Mouse (Mus musculus): ENCODE measurements around the gene Incenp.
A peak's percentile ranks its signal among the peaks of the same experiment; 100 is the strongest.
"Not testable (repeated sequence)": the region's sequence is repeated elsewhere in the genome, so short reads cannot be mapped to it uniquely, and the experiment has no call there.

Gene Incenp

GRCm38 (mm10) chr19:9899072-9899779 lies at the start of gene Incenp:
Incenp (minus strand) TSS chr19:9899551.
- DNase-seq (ENCODE audit: low read depth, low spot score) = peak; percentile 97

GRCm38 (mm10) chr19:9946986-9947385 lies 47.6 kb upstream of the Incenp start:
- DNase-seq (ENCODE audit: low read depth, low spot score) = no peak

GRCm38 (mm10) chr19:9945800-9946564 lies 46.6 kb upstream of the Incenp start:
- no peak for DNase-seq (ENCODE audit: low read depth, low spot score)

GRCm38 (mm10) chr19:9942539-9943533 lies 43.5 kb upstream of the Incenp start:
- no peak for DNase-seq (ENCODE audit: low read depth, low spot score)

- DNase-seq (ENCODE audit: low read depth, low spot score) = no peak
These were observed 42.5 kb upstream of the Incenp start for GRCm38 (mm10) chr19:9941809-9942208.

GRCm38 (mm10) chr19:9940903-9941302 lies 41.6 kb upstream of the Incenp start:
- DNase-seq (ENCODE audit: low read depth, low spot score) = no peak

GRCm38 (mm10) chr19:9939841-9940240 lies 40.5 kb upstream of the Incenp start:
- DNase-seq (ENCODE audit: low read depth, low spot score) = no peak

GRCm38 (mm10) chr19:9938824-9939303 lies 39.5 kb upstream of the Incenp start:
- DNase-seq (ENCODE audit: low read depth, low spot score) = peak; percentile 42

DNA sequence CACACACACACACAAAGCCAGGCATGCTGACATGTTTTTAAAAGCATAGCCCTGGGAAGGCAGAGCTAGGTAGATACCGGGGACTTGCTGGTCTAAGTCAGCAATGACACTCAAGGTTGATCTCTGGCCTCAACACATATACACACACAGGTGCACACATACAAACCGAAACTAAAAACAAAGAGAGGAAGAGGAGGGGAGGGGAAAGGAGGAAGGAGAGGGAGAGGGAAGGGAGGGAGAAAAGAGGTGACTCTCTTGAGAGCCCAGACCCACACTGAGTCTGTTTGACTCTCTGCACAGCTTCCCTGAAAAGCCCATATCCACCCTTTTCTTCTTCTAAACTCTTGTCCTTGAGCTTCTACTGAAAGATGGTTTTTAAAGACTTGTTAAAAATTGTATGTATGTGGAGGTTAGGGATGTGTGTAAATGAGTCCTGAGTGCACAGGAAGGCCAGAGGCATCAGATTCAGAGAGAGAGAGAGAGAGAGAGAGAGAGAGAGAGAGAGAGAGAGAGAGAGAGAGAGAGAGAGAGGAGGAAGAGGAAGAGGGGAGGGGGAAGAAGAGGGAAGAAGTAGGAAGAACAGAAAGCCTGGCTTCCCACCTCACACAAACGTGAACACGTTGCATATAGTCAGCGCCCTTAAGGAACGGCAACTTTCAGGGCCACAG lies 38.9 kb upstream of the Incenp start:
- no peak for DNase-seq (ENCODE audit: low read depth, low spot score)

GRCm38 (mm10) chr19:9937428-9937827 lies 38.1 kb upstream of the Incenp start:
- DNase-seq (ENCODE audit: low read depth, low spot score) = no peak

GRCm38 (mm10) chr19:9936579-9936978 lies 37.2 kb upstream of the Incenp start:
- DNase-seq (ENCODE audit: low read depth, low spot score) = no peak

DNA sequence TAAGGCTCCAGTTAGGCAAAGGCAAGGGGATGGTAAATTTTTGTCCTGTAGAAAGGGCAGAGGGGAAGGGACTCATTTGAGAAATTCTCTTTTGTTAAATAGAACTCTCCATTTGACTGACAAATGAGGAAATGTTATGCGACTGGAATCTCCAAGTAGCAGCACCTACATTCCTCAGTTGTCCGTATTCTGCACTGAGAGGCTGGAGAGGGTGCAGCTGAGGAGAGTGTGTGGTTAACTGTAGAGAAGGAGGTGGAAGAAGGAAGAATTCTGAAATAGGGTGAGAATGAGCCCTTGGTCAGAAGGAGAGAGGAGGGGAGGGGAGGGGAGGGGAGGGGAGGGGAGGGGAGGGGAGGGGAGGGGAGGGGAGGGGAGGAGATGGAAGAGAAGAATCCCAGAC lies 34.6 kb upstream of the Incenp start:
- no peak for DNase-seq (ENCODE audit: low read depth, low spot score)

DNA sequence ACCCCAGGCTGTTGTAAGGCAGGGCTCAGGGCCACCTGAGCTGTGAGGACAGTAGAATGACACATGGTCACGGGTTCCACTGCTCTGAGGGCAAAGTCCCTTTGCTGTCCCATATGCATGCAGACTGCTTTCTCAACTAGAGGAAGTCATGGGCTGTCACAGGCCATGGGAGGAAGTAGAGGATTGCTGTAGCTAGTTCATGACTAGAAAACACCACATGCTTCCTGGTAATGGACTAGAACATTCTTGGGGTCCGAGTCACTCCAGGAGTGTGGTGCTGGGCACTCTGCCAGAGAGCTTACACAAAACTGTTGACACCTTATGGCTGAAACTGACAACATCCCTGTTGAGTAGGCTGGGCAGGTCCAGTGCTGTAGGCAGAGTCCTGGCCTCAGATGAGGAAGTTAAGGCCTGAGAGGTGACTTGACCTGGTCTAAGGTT lies 31.8 kb upstream of the Incenp start:
- not testable (repeated sequence) for DNase-seq (ENCODE audit: low read depth, low spot score)

DNA sequence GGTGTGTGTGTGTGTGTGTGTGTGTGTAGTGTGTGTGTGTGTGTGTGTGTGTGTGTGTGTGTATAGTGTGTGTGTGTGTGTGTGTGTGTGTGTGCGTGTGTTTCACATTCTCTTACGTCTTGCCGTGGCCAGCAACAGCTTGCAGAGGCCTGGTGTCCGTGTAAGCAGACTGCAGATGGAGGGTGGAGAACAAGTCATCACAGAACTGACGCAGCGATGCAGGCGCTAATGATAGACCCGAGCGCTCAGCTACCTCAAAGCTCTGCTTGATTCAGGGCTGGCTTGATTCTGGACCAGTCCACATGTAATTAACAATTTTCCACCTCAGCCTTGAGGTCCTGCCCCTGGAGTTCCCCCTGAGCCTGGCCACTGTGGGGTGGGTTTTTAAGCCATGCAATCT lies 28.7 kb upstream of the Incenp start:
- DNase-seq (ENCODE audit: low read depth, low spot score) = no peak

- no peak for DNase-seq (ENCODE audit: low read depth, low spot score)
These were observed 25.5 kb upstream of the Incenp start for GRCm38 (mm10) chr19:9924769-9925272.

GRCm38 (mm10) chr19:9924034-9924768 lies 24.9 kb upstream of the Incenp start:
- no peak for DNase-seq (ENCODE audit: low read depth, low spot score)

DNA sequence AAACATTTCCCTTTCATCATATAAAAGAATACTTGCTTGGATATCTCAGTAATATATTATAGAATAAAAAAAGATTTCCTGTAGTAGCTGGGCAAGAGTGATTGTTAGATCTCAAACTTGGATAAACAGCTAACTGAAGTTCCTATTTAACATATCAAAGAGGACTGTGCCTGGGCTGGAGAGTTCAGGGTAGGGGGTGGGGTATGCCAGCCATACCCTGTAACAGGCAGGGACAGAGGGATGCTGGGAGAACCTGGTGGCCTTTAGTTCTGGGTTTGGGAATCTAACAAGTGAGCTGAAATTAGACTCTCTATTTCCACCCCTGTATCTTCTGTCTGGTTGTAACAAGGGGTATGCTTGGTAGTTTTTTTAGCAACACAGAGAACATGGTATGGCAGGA lies 23.7 kb upstream of the Incenp start:
- DNase-seq (ENCODE audit: low read depth, low spot score) = no peak

DNA sequence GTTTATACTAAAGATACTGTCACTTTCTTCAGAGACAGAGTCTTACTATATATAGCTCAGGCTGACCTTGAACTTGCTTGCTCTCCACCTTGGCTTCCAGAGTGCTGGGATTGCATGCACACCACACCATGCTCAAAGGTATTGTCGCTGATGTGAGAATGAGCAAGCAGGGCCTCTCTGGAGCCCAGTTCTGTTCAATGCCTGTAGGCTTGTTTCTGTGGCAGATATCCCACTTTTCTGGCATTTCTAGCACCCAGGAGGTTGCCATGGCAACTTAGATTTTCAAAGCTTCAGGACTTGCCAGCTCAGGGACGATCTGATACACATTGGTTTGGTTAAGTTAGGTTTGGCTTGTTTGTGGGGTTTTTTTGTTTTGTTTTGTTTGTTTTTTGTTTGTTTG lies 22.9 kb upstream of the Incenp start:
- DNase-seq (ENCODE audit: low read depth, low spot score) = no peak

DNA sequence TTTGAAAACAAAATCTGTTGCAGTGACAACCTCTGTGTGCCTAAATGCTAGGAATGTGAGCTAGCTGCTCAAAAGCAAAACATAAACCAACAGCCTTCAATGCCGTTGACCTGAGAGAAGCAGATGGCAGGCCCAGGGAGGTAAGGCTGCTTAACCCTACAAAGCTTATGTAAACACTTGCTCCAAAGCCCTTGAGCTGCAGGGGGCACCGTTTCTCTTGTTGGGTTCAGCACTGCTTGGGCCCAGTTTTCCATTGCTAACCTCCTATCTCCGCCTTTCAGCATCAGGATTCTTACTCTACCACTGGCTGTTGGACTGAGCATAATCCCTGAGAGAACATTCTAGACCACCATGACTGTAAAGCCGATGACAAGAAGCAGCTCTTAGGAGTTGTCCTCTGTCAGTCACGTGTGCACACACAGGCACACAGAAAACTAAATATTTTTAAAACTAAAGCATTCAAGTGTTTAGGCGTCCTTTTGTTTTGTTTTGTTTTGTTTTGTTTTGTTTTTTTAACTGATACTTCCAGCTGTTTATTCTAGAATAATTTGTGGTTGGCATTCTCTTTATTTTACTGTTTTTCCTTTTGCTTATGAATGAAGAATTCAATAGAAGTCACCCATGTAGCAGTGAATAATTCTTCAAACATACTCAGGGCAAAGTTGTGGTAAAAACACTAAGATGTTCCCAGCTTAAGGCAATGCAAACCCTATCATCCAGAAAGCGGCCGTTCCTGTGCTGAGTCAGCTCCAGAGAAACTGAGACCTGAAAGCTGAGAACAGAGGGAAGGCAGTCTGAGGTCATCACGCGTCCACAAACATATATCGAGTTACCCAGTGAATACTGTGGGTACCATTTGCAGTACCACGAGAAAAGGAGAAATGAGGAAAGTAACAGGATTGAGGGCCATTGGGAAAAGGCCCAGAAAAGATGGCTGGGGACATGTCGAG lies 21.8 kb upstream of the Incenp start:
- no peak for DNase-seq (ENCODE audit: low read depth, low spot score)

All from c-Kit-negative CD71-positive TER-119-positive erythroid progenitor cells, embryonic 14.5 days (primary cell).